Mouse (Mus musculus): ENCODE results near the gene Sdad1. TPM values are rescaled to one million over a fixed set of nuclear protein-coding genes. Genes with fewer than 3 reads are reported as not detected.

The Sdad1 gene
- polyA plus RNA-seq, 1 experiment from 2014 or later = 41.2 TPM

Other genes starting within 250 kb of the Sdad1 start
- 275 and 289 TPM in 2 replicates for gene G3bp2, start 226.8 kb downstream of the Sdad1 start, polyA plus RNA-seq (2014; fragmentation: Nextera tagmentation; extraction: Ambion mirVana)
- gene Uso1, start 172.5 kb downstream of the Sdad1 start, polyA plus RNA-seq (2014; fragmentation: Nextera tagmentation; extraction: Ambion mirVana) = 25.7 and 26.0 TPM in 2 replicates
- not detected in 2 replicates for gene U90926, start 95.1 kb downstream of the Sdad1 start, polyA plus RNA-seq (2014; fragmentation: Nextera tagmentation; extraction: Ambion mirVana)
- 0.31 TPM in 1 of 2 replicates, not detected in the other for gene Ppef2, start 54.2 kb downstream of the Sdad1 start, polyA plus RNA-seq (2014; fragmentation: Nextera tagmentation; extraction: Ambion mirVana)
- gene Naaa, start 32.3 kb downstream of the Sdad1 start, polyA plus RNA-seq (2014; fragmentation: Nextera tagmentation; extraction: Ambion mirVana) = 2.9 and 4.1 TPM in 2 replicates
- gene Cxcl9, start 17.6 kb upstream of the Sdad1 start, polyA plus RNA-seq (2014; fragmentation: Nextera tagmentation; extraction: Ambion mirVana) = not detected in 2 replicates
- gene Art3, start 21.3 kb upstream of the Sdad1 start, polyA plus RNA-seq (2014; fragmentation: Nextera tagmentation; extraction: Ambion mirVana) = 1.4 and 2.6 TPM in 2 replicates
- gene Cxcl10, start 38.4 kb upstream of the Sdad1 start, polyA plus RNA-seq (2014; fragmentation: Nextera tagmentation; extraction: Ambion mirVana) = 0.38 TPM in 1 of 2 replicates, not detected in the other
- gene Nup54, start 124.7 kb upstream of the Sdad1 start, polyA plus RNA-seq (2014; fragmentation: Nextera tagmentation; extraction: Ambion mirVana) = 69.5 and 75.7 TPM in 2 replicates
- 8.7 and 9.7 TPM in 2 replicates for gene Scarb2, start 196.4 kb upstream of the Sdad1 start, polyA plus RNA-seq (2014; fragmentation: Nextera tagmentation; extraction: Ambion mirVana)
- gene Fam47e, start 244.6 kb upstream of the Sdad1 start, polyA plus RNA-seq (2014; fragmentation: Nextera tagmentation; extraction: Ambion mirVana) = not detected in 2 replicates

Measured in embryonic facial prominence, embryonic 11.5 days (tissue).